Mouse (Mus musculus) midbrain, embryonic 13.5 days (tissue): ENCODE results near the gene Pgap3. TPM values are rescaled to one million over a fixed set of nuclear protein-coding genes. Genes with fewer than 3 reads are reported as not detected.

Experiments
- ATAC-seq: fragments of 200-750 bp; cut with Nextera tagmentation; 2 replicates; pipeline ENCODE4 v1.8.0; 2017; ENCODE audit warnings: mild to moderate bottlenecking, moderate TSS enrichment, moderate library complexity
- H3K27ac ChIP-seq: fragments of 300-500 bp; sonication (generic); 2 replicates; pipeline ENCODE4 v1.5.1; 2015; ENCODE audit warnings: inconsistent platforms, mild to moderate bottlenecking, moderate library complexity
- H3K27me3 ChIP-seq: fragments of 300-500 bp; sonication (generic); 2 replicates; pipeline ENCODE4 v1.6.1; 2015; ENCODE audit warnings: mild to moderate bottlenecking, inconsistent platforms
- H3K36me3 ChIP-seq: fragments of 300-500 bp; sonication (generic); 2 replicates; pipeline ENCODE4 v1.6.1; 2015; ENCODE audit warnings: mild to moderate bottlenecking, inconsistent platforms
- H3K4me1 ChIP-seq: fragments of 300-500 bp; sonication (generic); replicated peaks from 2 replicates; pipeline ENCODE4 v1.6.1; 2015; ENCODE audit warnings: inconsistent platforms
- H3K4me2 ChIP-seq: fragments of 300-500 bp; sonication (generic); replicated peaks from 2 replicates; pipeline ENCODE4 v1.6.1; 2015; ENCODE audit warnings: moderate library complexity, mild to moderate bottlenecking, inconsistent platforms
- H3K4me3 ChIP-seq: fragments of 300-500 bp; sonication (generic); replicated peaks from 2 replicates; pipeline ENCODE4 v1.5.1; 2015; ENCODE audit warnings: mild to moderate bottlenecking, inconsistent platforms
- H3K9ac ChIP-seq: fragments of 300-500 bp; sonication (generic); replicated peaks from 2 replicates; pipeline ENCODE4 v1.6.1; 2015; ENCODE audit warnings: mild to moderate bottlenecking, inconsistent platforms
- H3K9me3 ChIP-seq: fragments of 300-500 bp; sonication (generic); 2 replicates; pipeline ENCODE4 v1.6.1; 2016; ENCODE audit warnings: mild to moderate bottlenecking, inconsistent platforms
- WGBS: fragments of 180-500 bp; shearing (Covaris S2); methylation state at CpG from one replicate; pipeline ENCODE4 v1.1.7; 2015; 5-methylcytosine and 5-hydroxymethylcytosine counted together
- polyA plus RNA-seq: library from polyadenylated mRNA; unstranded; fragments of >200 nt; fragmentation: Nextera tagmentation; extraction: Ambion mirVana; gene quantifications from 2 replicates; pipeline ENCODE4 v1.2.1, GENCODE M21; 2015

The Pgap3 gene
- polyA plus RNA-seq, 1 experiment from 2014 or later, result 10.7 TPM

GRCm38 (mm10) chr11:98348083-98348961 is 52.0 kb downstream of the Pgap3 start, which contains the start of gene Ppp1r1b:
Gene Ppp1r1b (plus strand): TSS chr11:98348404.
- peak; percentile 74 for ATAC-seq
- WGBS, result under 1% methylated on average over 55 of the region's 55 CpGs
- H3K36me3 ChIP-seq, result no peaks in the 10 kb centered on the region
- peaks cover 22% of the 10 kb centered on the region for H3K4me1 ChIP-seq
- H3K4me2 ChIP-seq, result peak within 1 kb of the TSS; percentile 97
- peak within 1 kb of the TSS; percentile 54 for H3K4me3 ChIP-seq
- H3K9me3 ChIP-seq, result no peaks in the 10 kb centered on the region
- peaks cover 95% of the 10 kb centered on the region for H3K27me3 ChIP-seq
- H3K27ac ChIP-seq, result no peak within 1 kb of the TSS
- peak within 1 kb of the TSS; percentile 66 for H3K9ac ChIP-seq

- peaks cover 23% of the 10 kb centered on the region for H3K4me1 ChIP-seq
- peak overlapping the region; percentile 97 for H3K4me2 ChIP-seq
- peak overlapping the region; percentile 54 for H3K4me3 ChIP-seq
- H3K36me3 ChIP-seq, result no peaks in the 10 kb centered on the region
- peak overlapping the region; percentile 66; the same call in 1 of the 2 replicates for H3K9ac ChIP-seq
- H3K27ac ChIP-seq, result no peak overlapping the region
- ATAC-seq, result no peak
- peaks cover 87% of the 10 kb centered on the region for H3K27me3 ChIP-seq
- H3K9me3 ChIP-seq, result no peaks in the 10 kb centered on the region
- 3% methylated on average over 11 of the region's 12 CpGs for WGBS
Observed at GRCm38 (mm10) chr11:98347385-98348082, 52.8 kb downstream of the Pgap3 start.

GRCm38 (mm10) chr11:98346168-98346567 is 54.1 kb downstream of the Pgap3 start:
- Histone ChIP-seq H3K9ac (no peak overlapping the region), H3K27me3 (peaks cover 87% of the 10 kb centered on the region), H3K9me3 (no peaks in the 10 kb centered on the region), H3K4me3 (no peak overlapping the region), H3K4me1 (peaks cover 32% of the 10 kb centered on the region), H3K27ac (no peak overlapping the region), H3K36me3 (no peaks in the 10 kb centered on the region), H3K4me2 (no peak overlapping the region)
- no peak for ATAC-seq
- 6% methylated on average over 9 of the region's 9 CpGs for WGBS

GRCm38 (mm10) chr11:98345253-98345652 is 55.0 kb downstream of the Pgap3 start:
- Histone ChIP-seq H3K4me2 (peak overlapping the region; percentile 40), H3K36me3 (no peaks in the 10 kb centered on the region), H3K4me1 (peaks cover 32% of the 10 kb centered on the region), H3K4me3 (0 out of 2 replicates have a peak overlapping the region, but pooled peaks have one; percentile 10), H3K9ac (no peak overlapping the region), H3K27me3 (peaks cover 85% of the 10 kb centered on the region), H3K9me3 (no peaks in the 10 kb centered on the region), H3K27ac (no peak overlapping the region)
- no peak for ATAC-seq
- 0% methylated on average over 14 of the region's 14 CpGs for WGBS

GRCm38 (mm10) chr11:98342000-98342945 is 58.0 kb downstream of the Pgap3 start:
- Histone ChIP-seq H3K4me3 (peak overlapping the region; percentile 24), H3K4me1 (peaks cover 31% of the 10 kb centered on the region), H3K9ac (0 out of 2 replicates have a peak overlapping the region, but pooled peaks have one; percentile 28), H3K27me3 (peaks cover 85% of the 10 kb centered on the region), H3K4me2 (peak overlapping the region; percentile 48), H3K36me3 (no peaks in the 10 kb centered on the region), H3K9me3 (no peaks in the 10 kb centered on the region), H3K27ac (0 out of 2 replicates have a peak overlapping the region, but pooled peaks have one; percentile 9)
- WGBS, result 1% methylated on average over 29 of the region's 29 CpGs
- ATAC-seq, result peak; percentile 63

- Histone ChIP-seq H3K27ac (no peak overlapping the region), H3K9me3 (no peaks in the 10 kb centered on the region), H3K9ac (no peak overlapping the region), H3K36me3 (no peaks in the 10 kb centered on the region), H3K4me2 (no peak overlapping the region), H3K4me3 (no peak overlapping the region), H3K27me3 (peaks cover 85% of the 10 kb centered on the region), H3K4me1 (peaks cover 27% of the 10 kb centered on the region)
- ATAC-seq, result no peak
- 68% methylated on average over 4 of the region's 4 CpGs for WGBS
Observed at GRCm38 (mm10) chr11:98341174-98341573, 59.1 kb downstream of the Pgap3 start.

- H3K4me2 ChIP-seq, result no peak overlapping the region
- H3K4me3 ChIP-seq, result no peak overlapping the region
- no peaks in the 10 kb centered on the region for H3K36me3 ChIP-seq
- H3K27me3 ChIP-seq, result peaks cover 86% of the 10 kb centered on the region
- no peak for ATAC-seq
- 11% methylated on average over 4 of the region's 4 CpGs for WGBS
- H3K27ac ChIP-seq, result no peak overlapping the region
- no peaks in the 10 kb centered on the region for H3K9me3 ChIP-seq
- H3K9ac ChIP-seq, result no peak overlapping the region
- H3K4me1 ChIP-seq, result peaks cover 27% of the 10 kb centered on the region
Observed at GRCm38 (mm10) chr11:98340597-98340996, 59.7 kb downstream of the Pgap3 start.

GRCm38 (mm10) chr11:98339679-98340287 is 60.5 kb downstream of the Pgap3 start:
- Histone ChIP-seq H3K9me3 (no peaks in the 10 kb centered on the region), H3K9ac (peak overlapping the region; percentile 66; the same call in 1 of the 2 replicates), H3K4me3 (peak overlapping the region; percentile 50), H3K4me1 (peaks cover 33% of the 10 kb centered on the region), H3K27me3 (peaks cover 87% of the 10 kb centered on the region), H3K36me3 (no peaks in the 10 kb centered on the region), H3K4me2 (peak overlapping the region; percentile 85), H3K27ac (peak overlapping the region; percentile 79)
- 5% methylated on average over 11 of the region's 11 CpGs for WGBS
- ATAC-seq, result no peak

- 2% methylated on average over 19 of the region's 19 CpGs for WGBS
- H3K36me3 ChIP-seq, result no peaks in the 10 kb centered on the region
- H3K9me3 ChIP-seq, result no peaks in the 10 kb centered on the region
- H3K27me3 ChIP-seq, result peaks cover 90% of the 10 kb centered on the region
- H3K4me2 ChIP-seq, result peak overlapping the region; percentile 85
- H3K27ac ChIP-seq, result peak overlapping the region; percentile 79
- ATAC-seq, result no peak
- peak overlapping the region; percentile 66 for H3K9ac ChIP-seq
- H3K4me1 ChIP-seq, result peaks cover 40% of the 10 kb centered on the region
- H3K4me3 ChIP-seq, result peak overlapping the region; percentile 50
Observed at GRCm38 (mm10) chr11:98339071-98339501, 61.2 kb downstream of the Pgap3 start.
